Mouse (Mus musculus) left cerebral cortex, postnatal 4 days (tissue): ENCODE measurements around the gene Olfr214. TPM values are rescaled to one million over a fixed set of nuclear protein-coding genes. Genes with fewer than 3 reads are reported as not detected.
"Not testable (repeated sequence)": the region's sequence is repeated elsewhere in the genome, so short reads cannot be mapped to it uniquely, and the experiment has no call there.

Source experiments
- DNase-seq: peaks from one replicate; pipeline ENCODE4 v3.0.0-alpha.2; 2022
- intact Hi-C: fragments of 180-260 bp; cut with DNase I; formaldehyde crosslinking; loops from one replicate; pipeline ENCODE4 v1.15.1; 2025
- total RNA-seq, 2 experiments: library from RNA; stranded (reverse); gene quantifications; 2 replicates each; pipeline ENCODE4 v1.2.3; 2021

Gene Olfr214
- total RNA-seq: not detected

- intact Hi-C loops: no loop called here
- DNase-seq: no peak
Measured at GRCm38 (mm10) chr6:116553935-116554334, at the start of gene Olfr214. Gene Olfr214, plus strand, starts transcription at chr6:116554235.

GRCm38 (mm10) chr6:116506302-116507003 is 47.6 kb upstream of the Olfr214 start, which contains the start of gene Olfr212:
Gene Olfr212, plus strand, starts transcription at chr6:116506516.
- DNase-seq, intact Hi-C loops: not testable (repeated sequence)

GRCm38 (mm10) chr6:116514832-116515231 is 39.2 kb upstream of the Olfr214 start:
- DNase-seq: no peak
- intact Hi-C loops: no loop called here

- no peak for DNase-seq
- intact Hi-C loops: no loop called here
Measured at GRCm38 (mm10) chr6:116538156-116538555, 15.9 kb upstream of the Olfr214 start, which contains the start of gene Olfr213. Gene Olfr213, plus strand, starts transcription at chr6:116538456.

GRCm38 (mm10) chr6:116542500-116542899 is 11.5 kb upstream of the Olfr214 start:
- intact Hi-C loops: no loop called here

GRCm38 (mm10) chr6:116550841-116551240 is 3.2 kb upstream of the Olfr214 start, which contains the start of gene Gm5580:
Gene Gm5580, plus strand, starts transcription at chr6:116551141.
- intact Hi-C loops, DNase-seq: not testable (repeated sequence)

More at GRCm38 (mm10) chr6:116542500-116542899, 11.5 kb upstream of the Olfr214 start:
- DNase-seq: no peak

- intact Hi-C loops: no loop called here
- DNase-seq: no peak
Measured at GRCm38 (mm10) chr6:116554952-116555351, 917 bp downstream of the Olfr214 start.

GRCm38 (mm10) chr6:116569834-116570233 is 15.8 kb downstream of the Olfr214 start:
- intact Hi-C loops: no loop called here
- peak; percentile 21 for DNase-seq

- DNase-seq: no peak
- intact Hi-C loops: no loop called here
Measured at GRCm38 (mm10) chr6:116584095-116584494, 30.1 kb downstream of the Olfr214 start, which contains the start of gene Olfr215. Gene Olfr215, minus strand, starts transcription at chr6:116584195.

GRCm38 (mm10) chr6:116600969-116601368 is 46.9 kb downstream of the Olfr214 start:
- intact Hi-C loops: not testable (repeated sequence)

GRCm38 (mm10) chr6:116607230-116607629 is 53.2 kb downstream of the Olfr214 start:
- intact Hi-C loops: no loop called here
- DNase-seq: no peak

More at GRCm38 (mm10) chr6:116600969-116601368, 46.9 kb downstream of the Olfr214 start:
- DNase-seq: not testable (repeated sequence)

Other genes with a start within 250 kb of the Olfr214 start
- 100 to 1,000 TPM in 1 of 2 experiments, 10 to 100 TPM in 1; 98.6 to 103 TPM for gene March8, start 216.2 kb upstream of the Olfr214 start, total RNA-seq
- 1 to 10 TPM; 1.3 to 1.4 TPM for gene Alox5, start 93.1 kb upstream of the Olfr214 start, total RNA-seq
- gene Olfr211, start 65.1 kb upstream of the Olfr214 start, total RNA-seq: not detected
- under 1 TPM; 0.14 to 0.20 TPM for gene Olfr212, start 47.7 kb upstream of the Olfr214 start, total RNA-seq
- gene Olfr213, start 15.8 kb upstream of the Olfr214 start, total RNA-seq: not detected
- 1 to 10 TPM; 2.5 to 3.9 TPM for gene Gm5580, start 3.1 kb upstream of the Olfr214 start, total RNA-seq
- gene Olfr215, start 30.0 kb downstream of the Olfr214 start, total RNA-seq: not detected
- gene Zfp422, start 74.8 kb downstream of the Olfr214 start, total RNA-seq: 10 to 100 TPM; 42.0 to 49.9 TPM
- gene Depp1, start 96.4 kb downstream of the Olfr214 start, total RNA-seq: 1 to 10 TPM in 1 of 2 experiments, under 1 TPM in 1; 0.54 to 2.7 TPM
- 1 to 10 TPM; 2.9 to 3.4 TPM for gene Rassf4, start 119.7 kb downstream of the Olfr214 start, total RNA-seq
- gene Tmem72, start 162.7 kb downstream of the Olfr214 start, total RNA-seq: under 1 TPM; 0.12 to 0.22 TPM